Mouse (Mus musculus) spleen, postnatal 0 days (tissue): ENCODE data around the gene Akr1c12. TPM values are rescaled to one million over a fixed set of nuclear protein-coding genes. Genes with fewer than 3 reads are reported as not detected.

ENCODE experiments used
- polyA plus RNA-seq: library from polyadenylated mRNA; unstranded; fragments of >200 nt; fragmentation: Nextera tagmentation; extraction: Ambion mirVana; gene quantifications from 2 replicates; pipeline ENCODE4 v1.2.1, GENCODE M21; 2015

The Akr1c12 gene
- 0.50 and 0.75 TPM in 2 replicates for polyA plus RNA-seq

GRCm38 (mm10) chr13:4279284-4279683 lies at the start of gene Akr1c12:
Akr1c12 (minus strand) TSS chr13:4279433.

DNA sequence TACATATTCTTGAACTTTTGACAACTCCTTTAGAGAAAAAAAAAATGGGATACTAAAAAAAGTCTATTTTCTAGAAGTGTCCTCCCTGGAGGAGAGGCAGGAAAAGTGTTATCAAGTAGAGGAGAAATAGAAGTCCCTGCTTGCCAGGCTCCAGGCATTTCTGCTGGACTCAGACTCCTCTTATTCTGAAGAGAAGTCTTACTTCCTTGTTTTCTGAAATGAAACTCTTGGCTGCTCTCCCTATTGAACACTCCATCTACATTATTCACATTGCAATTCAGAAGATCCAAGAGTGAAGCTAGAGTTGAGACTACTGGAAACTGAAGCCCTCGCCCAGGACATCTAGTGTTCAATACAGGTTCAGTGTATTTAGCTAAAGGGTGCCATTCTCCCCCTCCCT lies 50.8 kb downstream of the Akr1c12 start, which contains the start of gene Akr1c19:
Akr1c19 (plus strand) TSS at position 260 of the 400 bp plus-strand sequence.

Other genes starting within 250 kb of the Akr1c12 start
- 1.4 and 1.6 TPM in 2 replicates for gene Akr1c14, start 230.4 kb downstream of the Akr1c12 start, polyA plus RNA-seq
- 0.23 and 0.42 TPM in 2 replicates for gene Akr1c18, start 128.8 kb downstream of the Akr1c12 start, polyA plus RNA-seq
- 8.5 and 11.2 TPM in 2 replicates for gene Akr1c13, start 88.3 kb downstream of the Akr1c12 start, polyA plus RNA-seq
- gene Akr1c19, start 50.7 kb downstream of the Akr1c12 start, polyA plus RNA-seq, result 0.78 and 1.4 TPM in 2 replicates
- gene Akr1c6, start 154.9 kb upstream of the Akr1c12 start, polyA plus RNA-seq, result not detected in 2 replicates
- not detected in 2 replicates for gene Akr1c20, start 243.9 kb upstream of the Akr1c12 start, polyA plus RNA-seq